Mouse (Mus musculus): ENCODE measurements at regions not wholly inside any gene's neighbourhood (a gene's known extent, or its start where the extent isn't known, plus 50 kb on each side); places are given as distances from the start of the nearest gene placed in this dataset.

DNA sequence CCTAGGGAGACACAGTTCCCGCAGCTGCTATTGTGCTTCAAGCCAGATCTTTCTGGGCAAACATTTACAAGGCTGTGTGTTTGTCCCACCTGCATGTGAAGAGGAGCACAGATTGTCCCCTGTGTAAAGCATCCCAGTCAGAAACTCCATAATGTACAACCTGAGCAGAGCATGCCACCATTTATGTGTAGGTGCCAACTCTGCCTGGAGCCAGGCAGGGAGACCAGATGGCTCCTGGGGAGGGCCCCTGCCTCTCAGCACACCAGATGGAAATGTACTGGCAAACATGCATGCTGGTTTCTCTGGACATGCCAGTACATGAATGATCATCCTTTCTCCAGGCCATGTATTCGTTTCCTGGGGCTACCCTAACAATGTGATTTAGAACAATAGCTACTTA lies 98.6 kb upstream of the Foxp3 start:
- peak; percentile 31 to 40 for DNase-seq

DNA sequence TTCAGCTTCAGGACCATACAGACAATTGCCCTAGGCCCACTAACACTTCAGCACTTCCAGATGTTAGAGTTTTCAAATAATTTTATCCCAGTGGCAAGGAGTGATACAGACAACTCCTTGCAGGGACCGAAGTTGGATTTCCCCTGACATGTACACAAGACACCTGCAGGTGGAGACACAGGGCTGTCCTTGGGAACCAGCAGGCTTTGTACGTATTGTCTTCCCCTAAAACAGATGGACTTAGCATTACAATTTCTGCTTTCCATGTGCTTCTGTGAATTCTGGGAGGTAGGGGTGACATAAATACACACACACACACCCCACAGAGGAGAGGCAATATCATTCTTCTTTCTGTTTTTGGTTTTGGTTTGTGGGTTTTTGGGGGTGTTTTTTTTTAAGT lies 98.2 kb upstream of the Usp27x start:
- DNase-seq, result peak; percentile 55 to 60

DNA sequence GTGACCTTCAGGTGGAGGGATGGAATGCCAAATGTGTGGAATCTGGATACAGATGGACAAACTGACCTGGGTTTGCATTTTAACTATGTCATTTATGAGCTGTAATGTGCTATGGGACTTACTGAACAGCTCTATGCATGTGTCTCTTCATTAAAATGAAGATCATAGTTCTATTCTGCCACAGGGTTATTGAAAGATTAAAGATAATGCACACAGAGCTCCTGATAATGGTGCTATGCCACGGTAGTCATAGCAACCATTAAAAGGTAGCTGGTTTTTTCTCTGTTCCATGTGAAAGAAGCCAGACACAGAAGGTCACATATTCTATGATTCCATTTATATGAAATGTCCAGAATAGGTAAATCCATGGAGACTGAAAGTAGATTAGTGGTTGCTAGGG lies 94.2 kb upstream of the Usp27x start:
- no peak for DNase-seq

DNA sequence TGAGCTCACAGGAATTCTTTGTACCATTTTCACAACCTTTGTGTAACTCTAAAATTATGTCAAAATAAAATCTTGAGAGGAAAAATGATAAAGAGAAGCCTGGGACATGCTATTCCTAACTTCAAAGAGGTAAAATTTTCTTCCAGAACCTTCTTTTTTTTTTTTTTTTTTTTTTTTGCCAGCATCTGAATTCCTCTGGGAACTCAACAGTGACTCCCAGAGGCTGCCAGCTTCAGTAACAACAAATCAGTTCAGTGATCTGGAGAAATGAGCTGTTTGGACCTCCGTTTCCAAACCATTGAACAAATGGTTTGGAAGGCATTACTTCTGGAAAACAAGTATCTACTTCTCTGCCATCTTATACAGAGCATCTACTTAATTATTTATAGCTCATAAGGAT lies 92.4 kb upstream of the Usp27x start:
- no peak for DNase-seq

DNA sequence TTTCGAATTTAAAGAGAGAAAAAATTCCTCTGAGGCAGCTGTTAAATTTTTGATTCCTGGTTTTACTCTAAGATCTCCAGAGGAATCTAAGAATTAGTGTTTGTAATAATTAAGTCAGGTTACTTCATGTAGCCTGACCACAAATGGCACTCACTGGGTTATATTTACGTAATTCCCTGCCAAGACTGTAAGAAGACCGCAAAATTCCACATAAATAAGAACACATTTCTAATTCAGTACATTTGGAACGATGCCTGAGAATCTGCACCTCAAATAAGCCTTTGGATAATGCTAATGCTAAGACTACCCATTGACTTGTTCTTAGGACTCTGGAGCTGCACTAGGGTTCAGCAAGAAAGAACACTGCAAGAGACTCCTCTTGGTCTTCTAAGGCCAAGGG lies 81.2 kb upstream of the Usp27x start:
- DNase-seq, result no peak

DNA sequence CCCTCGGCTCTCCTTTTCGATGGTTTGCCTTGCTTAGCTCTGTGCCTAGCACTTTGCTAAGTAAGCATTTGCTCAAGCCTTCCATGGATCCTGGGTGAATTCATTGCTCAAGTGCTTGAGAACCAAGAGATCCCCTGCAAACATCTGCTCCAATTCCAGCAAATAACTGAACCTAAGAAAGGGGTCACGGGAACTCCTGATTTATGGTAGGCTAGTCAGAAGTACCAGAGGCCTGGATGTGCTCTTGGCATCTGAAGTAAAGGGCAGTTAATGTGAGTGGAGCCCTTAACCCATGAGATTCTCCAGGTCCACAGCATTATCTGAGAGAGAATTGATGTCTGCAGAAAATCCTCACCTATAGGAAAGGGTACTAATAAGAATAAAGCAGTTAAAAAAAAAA lies 69.4 kb upstream of the Usp27x start:
- no peak for DNase-seq

DNA sequence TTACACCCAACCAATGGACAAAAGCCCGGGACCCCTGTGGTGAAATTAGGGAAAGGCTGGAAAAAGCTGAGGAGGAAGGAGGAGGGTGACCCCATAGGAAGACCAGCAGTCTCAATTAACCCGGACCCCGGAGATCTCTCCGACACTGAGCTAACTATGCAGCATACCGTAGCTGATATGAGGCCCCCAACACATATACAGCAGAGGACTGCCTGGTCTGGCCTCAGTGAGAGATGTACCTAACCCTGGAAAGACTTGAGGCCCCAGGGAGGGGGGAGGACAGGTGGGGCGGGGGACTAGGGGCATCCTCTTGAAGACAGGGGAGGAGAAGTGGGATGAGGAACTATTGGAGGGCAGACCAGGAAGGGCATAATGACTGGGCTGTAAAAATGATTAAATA lies 69.0 kb upstream of the Usp27x start:
- DNase-seq, result no peak

DNA sequence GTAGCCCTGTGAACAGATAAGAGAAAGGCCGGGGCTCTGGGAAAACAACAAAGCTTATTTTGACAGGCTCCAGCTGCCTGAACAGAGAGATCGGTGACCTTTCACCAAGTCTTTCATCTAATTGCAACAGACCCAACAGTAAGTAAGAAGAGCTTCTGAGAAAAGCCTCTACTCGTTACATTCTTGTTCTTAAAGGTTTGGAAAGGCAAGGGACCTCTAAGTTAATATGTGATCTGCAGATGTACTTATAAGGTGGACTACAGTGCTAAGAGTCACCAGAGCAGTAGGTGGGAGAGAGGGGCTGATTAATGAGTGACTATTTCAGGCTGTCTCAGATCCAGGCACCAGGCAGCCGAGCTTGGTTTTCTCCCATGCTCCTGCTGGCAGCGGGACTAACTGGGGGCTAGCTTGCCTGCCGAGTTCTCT lies 68.4 kb upstream of the Usp27x start:
- no peak for DNase-seq

DNA sequence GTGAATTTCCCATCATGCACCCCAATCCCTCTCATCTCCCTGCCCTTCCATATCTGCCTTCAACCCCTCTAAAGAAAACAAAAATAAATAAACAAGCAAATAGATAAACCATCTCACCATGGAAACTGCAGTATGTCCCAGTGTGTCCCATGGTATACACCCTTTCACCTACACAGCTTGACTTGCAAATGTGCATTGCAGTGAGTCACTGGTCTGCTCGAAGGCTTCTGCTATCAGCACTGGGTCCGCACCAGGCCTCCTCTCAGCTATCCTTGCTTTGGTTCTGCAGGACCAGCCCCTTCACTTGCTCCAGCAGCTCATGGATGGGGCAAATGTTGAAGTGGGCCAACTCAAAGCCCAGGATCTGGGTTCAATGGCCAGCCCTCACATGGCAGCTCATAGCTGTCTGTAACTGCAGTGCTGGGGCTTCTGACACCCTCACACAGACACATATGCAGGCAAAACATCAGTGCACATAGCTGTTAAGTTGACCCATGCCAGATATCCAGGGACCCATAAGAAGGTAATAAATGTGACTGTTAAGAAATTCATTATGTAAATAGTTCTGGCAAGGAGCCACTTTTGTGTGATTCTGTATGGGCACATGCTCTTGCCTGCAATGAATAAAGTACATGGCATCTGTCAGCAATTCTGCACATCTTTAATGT lies 59.9 kb upstream of the Usp27x start:
- DNase-seq, result no peak

DNA sequence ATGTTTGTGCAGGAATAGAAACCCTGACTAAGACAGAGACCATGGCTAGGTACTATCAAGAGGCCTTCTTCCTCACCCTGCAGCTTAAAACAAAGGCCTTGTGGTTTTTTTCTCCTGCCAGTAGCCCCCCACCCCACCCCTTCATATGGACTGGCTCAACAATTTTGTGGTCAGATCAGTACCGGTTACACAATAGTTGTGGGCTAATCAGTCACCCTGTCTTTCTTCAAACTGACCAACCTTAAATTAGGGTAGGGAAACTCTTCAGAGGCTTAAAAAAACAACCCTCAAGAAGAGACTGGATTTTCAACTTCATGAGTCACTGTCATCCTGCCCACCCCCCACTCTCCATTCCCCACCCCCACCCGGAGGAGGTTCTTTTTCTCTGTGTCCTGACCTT lies 58.6 kb upstream of the Usp27x start:
- no peak for DNase-seq

DNA sequence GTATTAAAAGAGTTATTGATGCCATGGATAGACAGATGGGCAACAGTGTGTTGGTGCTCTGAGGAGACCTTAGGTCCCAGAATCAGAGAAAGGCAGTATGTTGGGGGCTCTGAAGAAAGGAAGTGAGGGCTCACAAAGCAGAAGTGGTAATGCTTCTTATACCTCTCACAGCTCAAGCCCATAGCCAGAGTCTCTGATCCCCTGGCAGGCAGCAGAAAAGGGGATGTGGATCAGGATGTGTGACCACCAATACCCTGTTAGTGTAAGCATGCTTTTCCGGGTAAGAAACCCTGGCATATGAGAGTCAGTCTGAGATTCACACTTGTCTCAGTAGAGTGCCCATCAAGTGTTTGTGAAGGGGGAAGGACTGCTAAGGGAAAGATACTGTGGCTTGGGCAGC lies 54.8 kb upstream of the Usp27x start:
- no peak for DNase-seq

DNA sequence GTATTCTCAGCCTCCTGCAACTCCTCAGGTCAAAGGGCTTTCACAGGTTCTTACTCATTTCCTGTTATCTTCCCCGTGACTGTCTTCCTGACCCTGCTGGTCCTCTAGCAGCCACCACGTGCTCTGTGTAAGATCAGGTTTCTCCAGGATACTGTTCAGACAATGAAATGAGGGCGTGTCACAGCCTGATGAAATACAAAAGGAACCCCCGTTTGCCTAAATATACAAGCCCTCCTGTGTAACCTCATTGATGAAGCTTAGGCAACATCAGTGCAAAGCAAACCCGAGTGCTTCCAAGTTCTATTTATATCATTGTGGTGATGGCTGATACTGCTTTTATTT lies 53.9 kb upstream of the Usp27x start:
- no peak for DNase-seq

DNA sequence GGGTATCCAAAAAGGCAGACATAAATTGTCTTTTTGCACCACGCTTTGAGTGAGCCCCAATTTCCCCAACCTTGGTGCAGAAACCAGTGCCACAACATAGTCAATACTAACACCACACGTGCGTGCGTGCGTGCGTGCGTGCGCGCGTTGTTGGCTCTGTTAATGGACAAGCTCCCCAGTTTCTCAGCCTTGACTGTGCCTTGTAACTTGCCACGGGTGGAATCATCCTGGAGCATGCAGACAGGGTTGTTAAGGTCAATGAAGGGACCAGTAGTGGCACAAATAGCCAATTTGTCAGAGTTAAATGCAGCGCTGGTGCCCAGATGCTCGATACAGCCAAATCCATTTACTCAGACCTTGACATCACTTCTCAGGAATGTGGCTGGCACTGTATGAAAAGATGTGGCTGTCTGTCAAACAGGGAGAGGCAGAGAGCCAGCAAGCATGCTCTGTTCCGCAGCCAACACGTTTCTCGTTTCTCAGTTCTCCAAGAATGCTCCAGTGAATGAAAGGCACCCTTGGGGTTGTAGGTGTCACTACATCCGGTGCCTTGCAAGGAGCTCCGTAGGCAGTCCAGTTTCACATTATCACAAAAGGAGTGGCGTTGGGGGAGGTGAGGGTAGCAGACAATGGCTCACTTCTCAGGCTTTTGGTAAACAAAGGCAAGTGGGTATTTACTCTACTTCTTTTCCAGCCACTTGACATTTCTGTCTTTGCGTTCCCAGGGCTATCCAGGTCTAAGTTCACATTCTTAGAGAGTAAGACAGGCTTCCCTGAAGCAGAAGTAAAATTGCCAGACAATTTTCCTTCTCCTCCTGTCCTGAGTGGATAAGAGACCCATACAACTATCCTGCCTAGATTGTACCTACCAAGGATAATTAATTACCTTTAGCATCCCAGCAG lies 53.2 kb upstream of the Usp27x start:
- no peak for DNase-seq

Data from cerebellum, postnatal 36 days (tissue).